Mouse (Mus musculus) gastrocnemius, adult 2 months (tissue): ENCODE measurements at regions not wholly inside any gene's neighbourhood (a gene's known extent, or its start where the extent isn't known, plus 50 kb on each side); places are given as distances from the start of the nearest gene placed in this dataset.

ENCODE experiments used
- DNase-seq: peaks from one replicate; pipeline ENCODE4 v3.0.0; 2022
- H3K27ac ChIP-seq: fragments of 200-600 bp; 2 replicates; pipeline ENCODE4 v1.8.1; 2022; ENCODE audit warnings: mild to moderate bottlenecking
- H3K4me3 ChIP-seq: fragments of 200-600 bp; 2 replicates; pipeline ENCODE4 v1.8.1; 2022; ENCODE audit warnings: mild to moderate bottlenecking, moderate library complexity
- CTCF ChIP-seq: fragments of 200-600 bp; IDR thresholded peaks from 2 replicates; pipeline ENCODE4 v1.8.1; 2022; ENCODE audit warnings: antibody characterized with exemption, mild to moderate bottlenecking, moderate library complexity
- intact Hi-C: fragments of 180-260 bp; cut with DNase I; formaldehyde crosslinking; loops from one replicate; pipeline ENCODE4 v1.15.1; 2025

DNA sequence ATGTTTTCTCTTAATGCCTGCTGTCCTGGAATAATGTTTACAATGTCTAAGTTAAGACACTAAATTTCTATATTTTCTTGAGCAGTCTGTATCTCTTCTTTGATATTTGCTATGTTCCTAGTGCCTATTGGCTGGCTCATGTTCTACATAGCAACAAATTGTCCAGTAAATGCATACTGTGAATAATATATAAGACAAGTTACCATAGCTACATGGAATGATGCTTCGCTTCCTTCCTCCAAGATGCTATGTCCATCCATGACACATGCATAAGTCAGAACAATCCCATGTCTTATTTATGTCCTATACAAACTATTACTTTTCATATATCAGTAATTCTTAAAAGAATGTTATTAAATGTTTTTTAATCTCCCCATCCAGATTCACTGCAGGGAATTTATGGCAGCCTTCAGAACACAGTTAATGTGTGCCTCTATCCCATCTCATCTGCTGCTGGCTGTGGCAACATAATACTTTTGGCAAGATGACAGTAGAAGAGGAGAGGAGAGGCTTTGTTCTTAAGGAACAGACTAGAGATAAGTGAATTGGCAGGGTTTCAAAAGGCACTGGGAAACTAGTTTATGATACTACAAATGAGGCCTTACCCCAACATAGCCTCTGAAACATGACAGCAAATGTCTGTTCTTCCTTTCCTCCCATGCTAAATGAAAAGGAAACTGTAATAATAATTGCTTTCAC is 676.9 kb upstream of the 2610301B20Rik start:
- intact Hi-C loops: no loop called here
- DNase-seq: no peak
- Histone ChIP-seq H3K27ac (no peak overlapping the region), H3K4me3 (no peak overlapping the region)
- no peak for TF ChIP-seq CTCF

DNA sequence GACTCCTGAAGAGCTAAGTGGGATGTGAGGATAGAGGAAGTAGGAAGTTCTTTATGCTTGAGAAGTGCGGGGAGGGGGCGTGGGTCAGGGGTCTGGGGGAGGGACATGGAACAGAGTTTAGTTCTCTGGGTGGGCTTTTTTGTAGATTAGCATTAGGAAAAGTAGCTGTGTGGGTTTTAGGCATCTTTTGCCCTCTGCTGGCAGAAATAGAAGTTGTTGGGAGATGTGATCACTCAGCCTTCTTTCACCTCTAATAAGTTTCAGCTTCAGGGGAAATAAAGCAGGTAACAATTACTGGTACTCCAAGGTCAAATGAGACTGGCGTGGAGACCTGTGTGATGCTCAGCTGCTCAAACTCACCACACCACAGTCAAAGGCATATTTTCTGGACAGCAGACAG is 672.5 kb upstream of the 2610301B20Rik start:
- TF ChIP-seq CTCF: peak; percentile 21; the same call in 1 of the 2 replicates
- no peak overlapping the region for H3K4me3 ChIP-seq
- no peak for DNase-seq
- intact Hi-C loops: no loop called here
- no peak overlapping the region for H3K27ac ChIP-seq

GRCm38 (mm10) chr4:10204224-10204623 is 670.1 kb upstream of the 2610301B20Rik start:
- Histone ChIP-seq H3K4me3 (no peak overlapping the region), H3K27ac (no peak overlapping the region)
- no peak for TF ChIP-seq CTCF
- no peak for DNase-seq
- intact Hi-C loops: no loop called here

DNA sequence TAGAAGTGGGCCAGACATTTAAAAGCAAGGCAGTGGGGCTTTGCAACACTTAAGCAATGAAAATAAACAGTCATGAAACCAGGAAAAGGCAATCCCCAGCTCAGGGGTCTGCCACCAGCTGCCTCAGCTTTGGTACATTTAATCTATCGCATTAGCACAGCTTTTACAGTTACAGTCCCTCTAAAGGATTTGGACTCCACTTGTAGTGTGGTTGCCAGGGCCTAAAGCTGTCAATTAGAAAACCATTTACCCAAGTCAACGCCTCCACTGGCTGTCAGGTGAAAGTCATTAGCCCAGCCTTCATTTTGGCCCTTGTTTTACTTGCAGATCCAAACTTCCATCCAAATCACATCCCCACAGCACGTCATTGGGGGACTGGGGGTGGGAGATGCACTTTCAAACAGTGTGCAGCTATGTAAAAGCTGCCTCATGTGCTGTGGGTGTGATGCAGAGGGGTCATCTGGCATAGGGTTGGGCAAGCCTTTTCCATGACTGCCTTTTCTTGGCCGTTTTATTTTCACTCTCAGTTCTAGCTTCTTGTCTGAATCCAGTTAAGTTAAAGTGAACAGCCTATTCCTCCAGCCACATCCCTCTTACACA is 664.9 kb upstream of the 2610301B20Rik start:
- H3K27ac ChIP-seq: no peak overlapping the region
- intact Hi-C loops: no loop called here
- DNase-seq: no peak
- H3K4me3 ChIP-seq: no peak overlapping the region
- TF ChIP-seq CTCF: no peak

GRCm38 (mm10) chr4:10211303-10211702 is 663.0 kb upstream of the 2610301B20Rik start:
- no peak for TF ChIP-seq CTCF
- H3K27ac ChIP-seq: no peak overlapping the region
- intact Hi-C loops: no loop called here
- H3K4me3 ChIP-seq: no peak overlapping the region
- no peak for DNase-seq

DNA sequence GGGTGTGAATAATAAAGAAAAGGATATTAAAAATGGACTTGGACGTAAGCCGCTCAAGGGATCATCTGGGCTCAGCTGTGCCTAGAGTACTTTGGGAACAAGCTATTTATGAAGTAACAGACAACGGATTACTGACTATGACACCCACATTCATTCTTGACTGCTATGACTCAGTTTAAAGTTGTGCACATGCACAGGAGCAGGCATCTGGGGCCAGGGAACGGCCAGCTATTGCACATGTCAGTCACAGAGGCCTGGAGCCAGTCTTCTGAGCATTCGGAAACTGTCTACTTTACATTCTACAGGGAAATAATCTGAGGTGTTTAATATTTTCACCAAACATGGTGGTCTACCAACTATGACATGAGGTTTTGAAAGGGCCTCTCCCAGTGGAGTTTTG is 639.0 kb upstream of the 2610301B20Rik start:
- no peak for DNase-seq
- no peak overlapping the region for H3K27ac ChIP-seq
- intact Hi-C loops: no loop called here
- TF ChIP-seq CTCF: no peak
- H3K4me3 ChIP-seq: no peak overlapping the region

DNA sequence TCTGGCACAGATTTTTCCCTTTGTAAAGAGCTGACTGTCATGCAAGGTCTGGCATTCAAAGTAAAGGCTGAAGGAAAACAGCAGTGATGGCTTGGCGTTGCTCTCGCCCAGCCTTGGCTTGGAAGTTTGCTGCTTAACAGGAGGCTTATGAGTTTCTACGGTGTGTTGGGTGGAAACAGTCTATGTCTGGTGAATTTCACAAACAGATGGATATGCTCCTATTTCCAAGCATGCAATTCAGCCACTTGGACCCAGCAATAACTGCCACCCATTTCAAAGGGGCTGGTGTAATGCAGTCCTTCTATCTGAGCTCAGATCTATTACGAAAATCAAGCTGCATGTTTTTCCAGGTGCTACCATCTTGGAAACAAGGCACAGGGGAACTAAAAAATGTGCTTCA is 632.2 kb upstream of the 2610301B20Rik start:
- Histone ChIP-seq H3K4me3 (no peak overlapping the region), H3K27ac (no peak overlapping the region)
- no peak for DNase-seq
- no peak for TF ChIP-seq CTCF
- intact Hi-C loops: no loop called here

DNA sequence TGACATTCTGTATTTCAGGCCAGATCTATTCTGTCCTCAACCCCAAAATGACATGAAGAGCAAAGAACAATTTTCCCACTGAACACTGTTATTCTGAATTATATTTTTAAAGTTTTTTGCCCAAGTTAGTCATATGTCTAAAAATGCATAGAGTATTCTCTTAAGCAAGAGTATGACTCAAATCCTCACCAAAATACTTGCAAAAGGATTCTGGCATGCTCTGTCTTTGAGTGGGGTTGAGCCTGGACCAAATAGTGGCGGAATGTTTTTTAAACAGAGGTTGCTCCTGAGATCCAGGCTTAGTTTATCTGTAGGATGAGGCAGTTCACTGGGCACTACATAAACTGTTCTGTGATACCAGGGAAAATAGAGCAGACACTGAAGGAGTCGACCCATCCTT is 631.4 kb upstream of the 2610301B20Rik start:
- H3K4me3 ChIP-seq: no peak overlapping the region

DNA sequence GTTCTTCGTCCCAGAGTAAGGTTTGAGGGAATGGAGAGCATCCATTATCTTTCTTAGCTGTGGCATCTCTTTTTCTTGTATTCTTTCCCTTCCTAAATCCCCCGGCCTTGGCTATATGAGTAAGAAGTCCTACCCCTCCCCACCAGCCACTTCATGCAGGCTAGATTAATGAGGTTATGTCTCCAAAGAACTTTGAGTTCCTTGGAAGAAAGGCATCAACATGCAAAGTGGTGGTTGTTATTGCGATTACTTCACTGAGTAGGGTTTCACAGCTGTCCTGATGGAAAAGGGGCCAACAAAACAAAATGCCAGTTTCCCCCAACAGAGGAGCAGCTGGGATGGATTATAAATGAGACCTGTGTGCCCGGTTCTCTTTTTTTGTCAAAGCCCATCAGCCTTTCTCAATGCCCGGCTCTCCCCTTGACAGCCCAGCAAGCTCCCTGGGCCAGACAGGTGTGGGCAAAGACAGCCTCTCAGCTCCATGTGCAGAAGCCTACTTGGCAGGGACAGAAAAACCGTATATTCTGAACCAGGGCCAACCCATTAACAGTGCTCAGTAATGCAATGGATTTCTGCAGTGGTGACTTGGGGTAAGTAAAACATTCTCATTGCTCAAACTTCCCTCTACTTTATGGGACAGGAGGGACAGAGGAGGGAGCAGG is 620.1 kb upstream of the 2610301B20Rik start:
- intact Hi-C loops: no loop called here
- no peak overlapping the region for H3K27ac ChIP-seq
- no peak for DNase-seq
- TF ChIP-seq CTCF: no peak
- H3K4me3 ChIP-seq: no peak overlapping the region

More for the DNA sequence above, 631.4 kb upstream of the 2610301B20Rik start:
- no peak overlapping the region for H3K27ac ChIP-seq
- intact Hi-C loops: no loop called here
- no peak for DNase-seq
- TF ChIP-seq CTCF: no peak

- no peak overlapping the region for H3K27ac ChIP-seq
- no peak for TF ChIP-seq CTCF
- intact Hi-C loops: no loop called here
- H3K4me3 ChIP-seq: no peak overlapping the region
- DNase-seq: no peak
Observed at GRCm38 (mm10) chr4:10257537-10257936, 616.8 kb upstream of the 2610301B20Rik start.

DNA sequence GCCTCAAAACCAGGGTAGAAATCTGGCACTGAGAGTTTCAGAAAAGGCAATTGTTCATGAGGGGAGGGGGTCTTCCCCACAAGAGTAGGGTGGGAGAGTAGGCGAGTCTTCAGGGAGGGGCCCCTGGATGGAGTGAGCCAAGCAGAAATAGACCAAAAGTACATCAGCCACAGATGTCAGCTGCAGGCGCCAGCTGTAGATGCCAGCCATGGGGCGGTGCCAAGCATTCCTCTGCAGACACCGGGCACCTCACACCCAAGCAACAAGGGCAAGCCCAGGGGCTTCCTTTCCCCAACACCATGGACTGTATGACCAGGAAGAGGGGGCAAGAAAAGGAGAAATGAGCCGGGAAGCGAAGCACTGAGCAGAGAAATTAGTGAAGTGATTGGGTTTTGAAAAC is 613.9 kb upstream of the 2610301B20Rik start:
- no peak overlapping the region for H3K27ac ChIP-seq
- TF ChIP-seq CTCF: no peak
- intact Hi-C loops: no loop called here
- H3K4me3 ChIP-seq: no peak overlapping the region
- DNase-seq: peak; percentile 73

DNA sequence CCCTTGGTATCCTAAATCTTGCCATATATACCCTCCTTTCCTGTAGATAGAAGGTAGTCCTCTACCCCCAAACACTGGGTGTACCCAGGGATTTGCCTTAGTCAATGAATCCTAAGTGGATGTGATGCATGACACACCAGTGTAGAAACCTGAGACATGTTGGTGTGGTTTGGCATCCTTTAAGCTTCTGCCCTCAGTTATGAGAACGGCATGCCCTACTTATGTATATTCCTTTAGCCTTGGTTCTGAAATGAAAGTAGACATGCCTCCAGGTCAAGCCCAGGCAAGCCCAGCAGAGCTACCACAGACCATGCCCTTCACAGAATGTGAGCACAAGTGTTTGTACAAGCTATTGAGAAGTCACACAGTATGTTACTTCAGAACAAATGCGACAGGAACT is 608.4 kb upstream of the 2610301B20Rik start:
- Histone ChIP-seq H3K27ac (peak overlapping the region; percentile 62), H3K4me3 (no peak overlapping the region)
- intact Hi-C loops: loop anchor here (2.0 kb wide), 1 partner anchor 27 kb away; no protein-coding TSS in a partner anchor
- no peak for DNase-seq
- TF ChIP-seq CTCF: no peak

GRCm38 (mm10) chr4:10285562-10285961 is 588.7 kb upstream of the 2610301B20Rik start:
- Histone ChIP-seq H3K27ac (no peak overlapping the region), H3K4me3 (no peak overlapping the region)
- DNase-seq: no peak
- TF ChIP-seq CTCF: no peak
- intact Hi-C loops: no loop called here

DNA sequence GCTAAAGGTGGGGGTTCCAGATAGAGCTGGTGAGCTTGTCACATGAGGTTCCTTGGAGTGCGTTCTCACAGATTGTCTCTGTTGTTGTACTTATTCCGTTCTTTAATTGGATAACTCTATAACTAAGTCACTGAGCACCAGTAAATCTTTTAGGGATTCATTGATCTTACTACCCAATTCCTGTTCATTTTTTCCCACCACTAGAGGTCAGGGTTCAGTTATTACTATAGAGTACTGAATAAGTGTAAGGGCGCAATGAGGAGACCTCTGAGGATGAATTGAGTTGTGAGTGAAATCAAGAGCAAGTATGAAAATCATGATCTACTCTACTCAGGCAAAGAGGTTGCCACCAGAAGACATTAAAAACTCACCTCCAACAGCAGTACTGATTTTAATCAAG is 584.0 kb upstream of the 2610301B20Rik start:
- H3K4me3 ChIP-seq: no peak overlapping the region
- peak; percentile 43 for TF ChIP-seq CTCF
- H3K27ac ChIP-seq: no peak overlapping the region
- intact Hi-C loops: no loop called here
- no peak for DNase-seq
